ENCODE assay signal across 12 mouse cellular contexts in genomic region chr4:141565325-141565724, GRCm38 (mm10). TPM values are rescaled to one million over a fixed set of nuclear protein-coding genes. Genes with fewer than 3 reads are reported as not detected.
DNase-seq lines count a peak whose midpoint lies in the region; ATAC-seq lines count a peak whose summit lies in the region.
"Had no signal": no experiment of that assay in that cellular context is flagged by ENCODE, and none has a peak within 500 bp of the region (broad histone marks: within the 10 kb centered on the region; RNA-seq: fewer than 3 reads in every experiment).

No protein-coding gene starts in this region.

- H3K9ac ChIP-seq in heart, embryonic 15.5 days, result no peak overlapping the region
- no peak overlapping the region for H3K9ac ChIP-seq in heart, embryonic 12.5 days
- no peak overlapping the region for H3K9ac ChIP-seq in embryonic facial prominence, embryonic 14.5 days (ENCODE audit: low read depth, low read length)
- H3K9ac ChIP-seq: embryonic facial prominence, embryonic 12.5 days; limb, embryonic 13.5 days; neural tube, embryonic 12.5 days had no signal

- DNase-seq in testis, postnatal 10 days (ENCODE audit: low spot score), result peak; percentile 49
- no peak for DNase-seq in testis, postnatal 14 days (ENCODE audit: low spot score)
- peak; percentile 73 for DNase-seq in embryonic facial prominence, embryonic 14.5 days (ENCODE audit: low spot score)
- DNase-seq in ovary, adult 18-20 months (ENCODE audit: low spot score), result no peak
- DNase-seq in embryo, embryonic 11 days, result no peak
- DNase-seq: spleen, adult 18-20 months had no signal

- H3K4me2 ChIP-seq in heart, embryonic 15.5 days, result no peak overlapping the region
- H3K4me2 ChIP-seq in heart, embryonic 12.5 days, result no peak overlapping the region
- no peak overlapping the region for H3K4me2 ChIP-seq in embryonic facial prominence, embryonic 14.5 days (ENCODE audit: low read depth, low read length)
- H3K4me2 ChIP-seq: embryonic facial prominence, embryonic 12.5 days; limb, embryonic 13.5 days; neural tube, embryonic 12.5 days had no signal

- no peaks in the 10 kb centered on the region for H3K36me3 ChIP-seq in heart, embryonic 15.5 days
- H3K36me3 ChIP-seq in heart, embryonic 12.5 days, result no peaks in the 10 kb centered on the region
- no peaks in the 10 kb centered on the region for H3K36me3 ChIP-seq in embryonic facial prominence, embryonic 14.5 days (ENCODE audit: control insufficient read depth, insufficient read depth, low read length)
- H3K36me3 ChIP-seq: embryonic facial prominence, embryonic 12.5 days; limb, embryonic 13.5 days; neural tube, embryonic 12.5 days had no signal

- 42% methylated on average over 7 of the region's 7 CpGs for WGBS in heart, embryonic 15.5 days
- 50% methylated on average over 7 of the region's 7 CpGs for WGBS in heart, embryonic 12.5 days
- 30% methylated on average over 7 of the region's 7 CpGs for WGBS in embryonic facial prominence, embryonic 14.5 days

- H3K27ac ChIP-seq in heart, embryonic 15.5 days, result peak overlapping the region; percentile 21
- H3K27ac ChIP-seq in heart, embryonic 12.5 days (ENCODE audit: poor library complexity, severe bottlenecking), result no peak overlapping the region
- H3K27ac ChIP-seq in embryonic facial prominence, embryonic 14.5 days (replicated peaks; ENCODE audit: low read depth, low read length), result peak overlapping the region; percentile 66
- H3K27ac ChIP-seq: embryonic facial prominence, embryonic 12.5 days; limb, embryonic 13.5 days; neural tube, embryonic 12.5 days had no signal

- H3K4me1 ChIP-seq in heart, embryonic 15.5 days (replicated peaks), result peaks cover 11% of the 10 kb centered on the region; the same call in 1 of the 2 replicates
- H3K4me1 ChIP-seq in heart, embryonic 12.5 days (replicated peaks), result peaks cover 11% of the 10 kb centered on the region
- no peaks in the 10 kb centered on the region for H3K4me1 ChIP-seq in embryonic facial prominence, embryonic 14.5 days (ENCODE audit: control insufficient read depth, insufficient read depth, low read length)
- H3K4me1 ChIP-seq: embryonic facial prominence, embryonic 12.5 days; neural tube, embryonic 12.5 days had no signal

- no peak overlapping the region for H3K4me3 ChIP-seq in heart, embryonic 15.5 days
- H3K4me3 ChIP-seq in heart, embryonic 12.5 days, result no peak overlapping the region
- H3K4me3 ChIP-seq in embryonic facial prominence, embryonic 14.5 days (ENCODE audit: low read depth, low read length), result no peak overlapping the region
- H3K4me3 ChIP-seq: embryonic facial prominence, embryonic 12.5 days; limb, embryonic 13.5 days; neural tube, embryonic 12.5 days had no signal

- ATAC-seq in heart, embryonic 15.5 days (replicated peaks; ENCODE audit: insufficient number of reproducible peaks, insufficient read depth, low FRiP score, low read depth), result no peak
- no peak for ATAC-seq in heart, embryonic 12.5 days (ENCODE audit: insufficient number of reproducible peaks, low FRiP score)
- peak; percentile 23; the same call in 1 of the 2 replicates for ATAC-seq in embryonic facial prominence, embryonic 14.5 days (ENCODE audit: low read depth)
- no peak for ATAC-seq in erythroid progenitor cell, adult 5-6 weeks (replicated peaks; ENCODE audit: low FRiP score, poor library complexity, severe bottlenecking)

- H3K9me3 ChIP-seq in heart, embryonic 15.5 days (replicated peaks), result no peaks in the 10 kb centered on the region
- no peaks in the 10 kb centered on the region for H3K9me3 ChIP-seq in heart, embryonic 12.5 days (replicated peaks)
- H3K9me3 ChIP-seq in embryonic facial prominence, embryonic 14.5 days (ENCODE audit: control insufficient read depth, low read length), result no peaks in the 10 kb centered on the region
- H3K9me3 ChIP-seq: embryonic facial prominence, embryonic 12.5 days; limb, embryonic 13.5 days; neural tube, embryonic 12.5 days had no signal

- no peaks in the 10 kb centered on the region for H3K27me3 ChIP-seq in heart, embryonic 15.5 days
- H3K27me3 ChIP-seq in heart, embryonic 12.5 days (replicated peaks), result no peaks in the 10 kb centered on the region
- no peaks in the 10 kb centered on the region for H3K27me3 ChIP-seq in embryonic facial prominence, embryonic 14.5 days (replicated peaks; ENCODE audit: control insufficient read depth, insufficient read depth, low read length)
- H3K27me3 ChIP-seq: embryonic facial prominence, embryonic 12.5 days; limb, embryonic 13.5 days; neural tube, embryonic 12.5 days had no signal

RNA-seq across cellular contexts. Expression of gene Spen, which starts 26.9 kb away (rescaled TPM):
- polyA plus RNA-seq in heart, embryonic 15.5 days (2015; fragmentation: Nextera tagmentation; extraction: Ambion mirVana), result 6.3 and 7.5 TPM in 2 replicates
- polyA plus RNA-seq in heart, embryonic 12.5 days (2016; fragmentation: Nextera tagmentation; extraction: Ambion mirVana), result 9.0 and 9.1 TPM in 2 replicates
- polyA plus RNA-seq in embryonic facial prominence, embryonic 14.5 days (2014; fragmentation: Nextera tagmentation; extraction: Ambion mirVana), result 9.4 and 12.5 TPM in 2 replicates
- 72.9 and 77.1 TPM in 2 replicates for total RNA-seq in erythroid progenitor cell, adult 5-6 weeks (2015; ENCODE audit: low replicate concordance)
- 132 and 139 TPM in 2 replicates for total RNA-seq in erythroid progenitor cell, adult 5-6 weeks (2017; ENCODE audit: low replicate concordance)

RNA-seq across cellular contexts. Expression of gene Fblim1, which starts 40.6 kb away (rescaled TPM):
- 48.4 and 59.1 TPM in 2 replicates for polyA plus RNA-seq in heart, embryonic 15.5 days (2015; fragmentation: Nextera tagmentation; extraction: Ambion mirVana)
- polyA plus RNA-seq in heart, embryonic 12.5 days (2016; fragmentation: Nextera tagmentation; extraction: Ambion mirVana), result 70.1 and 70.6 TPM in 2 replicates
- 22.8 and 27.7 TPM in 2 replicates for polyA plus RNA-seq in embryonic facial prominence, embryonic 14.5 days (2014; fragmentation: Nextera tagmentation; extraction: Ambion mirVana)
- total RNA-seq in erythroid progenitor cell, adult 5-6 weeks (2015; ENCODE audit: low replicate concordance), result 0.72 and 2.9 TPM in 2 replicates
- total RNA-seq in erythroid progenitor cell, adult 5-6 weeks (2017; ENCODE audit: low replicate concordance), result 0.77 TPM in 1 of 2 replicates, not detected in the other

RNA-seq across cellular contexts. Expression of gene Tmem82, which starts 53.1 kb away (rescaled TPM):
- polyA plus RNA-seq in heart, embryonic 15.5 days (2015; fragmentation: Nextera tagmentation; extraction: Ambion mirVana), result 1.0 and 1.2 TPM in 2 replicates
- 0.19 and 0.37 TPM in 2 replicates for polyA plus RNA-seq in heart, embryonic 12.5 days (2016; fragmentation: Nextera tagmentation; extraction: Ambion mirVana)
- 0.17 and 0.41 TPM in 2 replicates for polyA plus RNA-seq in embryonic facial prominence, embryonic 14.5 days (2014; fragmentation: Nextera tagmentation; extraction: Ambion mirVana)
- not detected in 2 replicates for total RNA-seq in erythroid progenitor cell, adult 5-6 weeks (2015; ENCODE audit: low replicate concordance)
- total RNA-seq in erythroid progenitor cell, adult 5-6 weeks (2017; ENCODE audit: low replicate concordance), result not detected in 2 replicates

RNA-seq across cellular contexts. Expression of gene Slc25a34, which starts 58.3 kb away (rescaled TPM):
- polyA plus RNA-seq in heart, embryonic 15.5 days (2015; fragmentation: Nextera tagmentation; extraction: Ambion mirVana), result 0.76 and 0.96 TPM in 2 replicates
- 0.21 and 0.24 TPM in 2 replicates for polyA plus RNA-seq in heart, embryonic 12.5 days (2016; fragmentation: Nextera tagmentation; extraction: Ambion mirVana)
- 0.08 TPM in 1 of 2 replicates, not detected in the other for polyA plus RNA-seq in embryonic facial prominence, embryonic 14.5 days (2014; fragmentation: Nextera tagmentation; extraction: Ambion mirVana)
- not detected in 2 replicates for total RNA-seq in erythroid progenitor cell, adult 5-6 weeks (2015; ENCODE audit: low replicate concordance)
- total RNA-seq in erythroid progenitor cell, adult 5-6 weeks (2017; ENCODE audit: low replicate concordance), result not detected in 2 replicates
- polyA plus RNA-seq: embryonic facial prominence, embryonic 12.5 days; limb, embryonic 13.5 days; neural tube, embryonic 12.5 days had no signal

Comparison
In these comparisons a context has a peak if more than half of its experiments do, and no peak if none do; other contexts are left out.
1. DNase-seq: peak in testis, postnatal 10 days (single experiment) and embryonic facial prominence, embryonic 14.5 days (single experiment); none in testis, postnatal 14 days (single experiment), ovary, adult 18-20 months (single experiment) and embryo, embryonic 11 days (single experiment).